ENCODE assay signal across 20 mouse cellular contexts in genomic region chr1:61039310-61039709, GRCm38 (mm10).
DNase-seq lines count a peak whose midpoint lies in the region; ATAC-seq and TF ChIP-seq lines count a peak whose summit lies in the region.
"Had no signal": no experiment of that assay in that cellular context is flagged by ENCODE, and none has a peak within 500 bp of the region (broad histone marks: within the 10 kb centered on the region; RNA-seq: fewer than 3 reads in every experiment).

No protein-coding gene starts in this region.

- TF ChIP-seq EP300 in lung, postnatal 0 days (IDR thresholded peaks at IDR 0.05) = no peak

- no peaks in the 10 kb centered on the region for H3K27me3 ChIP-seq in lung, postnatal 0 days (replicated peaks; ENCODE audit: insufficient read depth, low read length)
- H3K27me3 ChIP-seq: embryonic facial prominence, embryonic 12.5 days; forebrain, embryonic 13.5 days; forebrain, embryonic 15.5 days had no signal

- no peaks in the 10 kb centered on the region for H3K36me3 ChIP-seq in lung, postnatal 0 days (ENCODE audit: insufficient read depth, low read length)
- H3K36me3 ChIP-seq: embryonic facial prominence, embryonic 10.5 days; embryonic facial prominence, embryonic 12.5 days; forebrain, embryonic 15.5 days had no signal

- no peak overlapping the region for H3K4me2 ChIP-seq in lung, postnatal 0 days (replicated peaks; ENCODE audit: low read depth, low read length)
- H3K4me2 ChIP-seq: embryonic facial prominence, embryonic 12.5 days; forebrain, embryonic 13.5 days; forebrain, embryonic 15.5 days had no signal

- no peaks in the 10 kb centered on the region for H3K4me1 ChIP-seq in lung, postnatal 0 days (ENCODE audit: insufficient read depth, low read depth, low read length)
- H3K4me1 ChIP-seq: embryonic facial prominence, embryonic 10.5 days; embryonic facial prominence, embryonic 12.5 days; forebrain, embryonic 13.5 days; forebrain, embryonic 15.5 days had no signal

- TF ChIP-seq CTCF in lung, postnatal 0 days (IDR thresholded peaks at IDR 0.05) = no peak

- no peaks in the 10 kb centered on the region for H3K9me3 ChIP-seq in lung, postnatal 0 days (ENCODE audit: low read length)
- H3K9me3 ChIP-seq: embryonic facial prominence, embryonic 10.5 days; embryonic facial prominence, embryonic 12.5 days; forebrain, embryonic 13.5 days; forebrain, embryonic 15.5 days had no signal

- H3K4me3 ChIP-seq in lung, postnatal 0 days (ENCODE audit: low read depth, low read length) = no peak overlapping the region
- H3K4me3 ChIP-seq: embryonic facial prominence, embryonic 10.5 days; embryonic facial prominence, embryonic 12.5 days; forebrain, embryonic 13.5 days; forebrain, embryonic 15.5 days had no signal

- no peak overlapping the region for H3K9ac ChIP-seq in lung, postnatal 0 days (replicated peaks; ENCODE audit: low read depth)
- H3K9ac ChIP-seq: embryonic facial prominence, embryonic 12.5 days; forebrain, embryonic 13.5 days; forebrain, embryonic 15.5 days; forebrain, postnatal 0 days had no signal

- no peak overlapping the region for H3K27ac ChIP-seq in lung, postnatal 0 days (ENCODE audit: low read length)
- H3K27ac ChIP-seq: embryonic facial prominence, embryonic 10.5 days; embryonic facial prominence, embryonic 12.5 days; forebrain, embryonic 13.5 days; forebrain, embryonic 15.5 days had no signal

- ATAC-seq in hematopoietic stem cell, adult 5-6 weeks (replicated peaks in 1 of 2; ENCODE audit: insufficient read depth in 1 of 2, low FRiP score in 2 of 2, low TSS enrichment in 1 of 2, low read depth in 1 of 2, poor library complexity in 2 of 2, severe bottlenecking in 2 of 2) = peak; percentile 49 to 62
- no peak for ATAC-seq in lung, postnatal 0 days
- ATAC-seq: forebrain, embryonic 13.5 days; forebrain, embryonic 15.5 days; forebrain, postnatal 0 days had no signal

- peak; percentile 45 for DNase-seq in CD4-positive helper T cell, adult 2 months (ENCODE audit: low read depth, low spot score)
- no peak for DNase-seq in ovary, postnatal 14 days (ENCODE audit: low spot score)
- DNase-seq in lung, postnatal 0 days (ENCODE audit: low spot score) = no peak
- DNase-seq in ovary, postnatal 10 days (ENCODE audit: low spot score) = no peak
- DNase-seq: adrenal gland, adult 2 months; adrenal gland, postnatal 10 days; adrenal gland, postnatal 25 days; B cell, adult 2 months; cerebellum, adult 11 months; cerebellum, adult 18-20 months; cerebellum, adult 8-10 months; cerebellum, adult 9-11 months; cerebellum, postnatal 14 days; cerebellum, postnatal 36 days; forebrain, postnatal 0 days had no signal

- WGBS in lung, postnatal 0 days = 76% methylated on average over 4 of the region's 4 CpGs
